Mouse (Mus musculus): ENCODE results near the gene Slc13a5. TPM values are rescaled to one million over a fixed set of nuclear protein-coding genes. Genes with fewer than 3 reads are reported as not detected.

The Slc13a5 gene
- polyA plus RNA-seq (2015; fragmentation: Nextera tagmentation; extraction: Ambion mirVana), result 0.35 and 0.65 TPM in 2 replicates

DNA sequence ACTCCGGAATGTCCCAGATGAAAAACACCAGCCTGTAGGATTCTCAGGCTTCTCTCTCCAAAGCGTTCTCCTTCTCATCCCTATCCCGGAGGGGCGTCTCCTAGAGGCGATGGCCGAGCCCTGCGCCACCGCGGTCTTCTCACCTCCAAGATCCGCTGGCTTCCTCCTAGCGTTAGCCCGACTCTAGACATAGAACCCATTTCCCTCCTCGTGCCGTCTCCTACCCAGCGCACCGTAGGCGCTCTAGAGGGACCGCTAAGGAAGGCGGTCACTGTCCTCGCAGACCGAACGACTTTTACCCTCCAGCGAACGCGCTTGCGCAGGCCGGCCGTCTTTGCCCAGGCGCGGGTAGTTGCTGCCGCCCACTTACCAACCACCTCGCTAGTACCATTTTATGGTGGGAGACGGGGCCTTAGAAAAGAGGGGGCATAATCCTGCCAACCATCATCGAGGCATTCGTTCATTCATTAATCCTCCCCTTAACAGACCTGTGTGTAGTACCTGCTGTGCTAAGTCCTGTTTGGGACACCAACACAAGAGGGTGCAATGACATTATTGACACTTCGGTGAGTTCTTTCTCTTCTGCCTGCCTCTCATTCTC, at the start of gene Slc13a5:
TSS of gene Slc13a5 (minus strand) at position 263 of the 601 bp plus-strand sequence.
- Histone ChIP-seq H3K9me3 (ENCODE audit: control insufficient read depth, low read length) (no peaks in the 10 kb centered on the region), H3K4me3 (replicated peaks; ENCODE audit: low read length) (peak within 1 kb of the TSS; percentile 48), H3K36me3 (ENCODE audit: control insufficient read depth, insufficient read depth) (no peaks in the 10 kb centered on the region), H3K4me1 (replicated peaks; ENCODE audit: control insufficient read depth, insufficient read depth, low read length) (peaks cover 17% of the 10 kb centered on the region), H3K9ac (replicated peaks; ENCODE audit: low read depth, low read length) (peak within 1 kb of the TSS; percentile 55), H3K27me3 (replicated peaks; ENCODE audit: control insufficient read depth, insufficient read depth, low read length) (peaks cover 24% of the 10 kb centered on the region), H3K27ac (ENCODE audit: low read length) (no peak within 1 kb of the TSS), H3K4me2 (ENCODE audit: low read length) (peak within 1 kb of the TSS; percentile 92)
- peak; percentile 42 for ATAC-seq
- WGBS, result 1% methylated on average over 36 of the region's 36 CpGs

- H3K4me3 ChIP-seq (replicated peaks; ENCODE audit: low read length), result peak within 1 kb of the TSS; percentile 29
These were observed 47.3 kb upstream of the Slc13a5 start, which contains the start of gene Fbxo39 for GRCm38 (mm10) chr11:72314151-72314895. Gene Fbxo39, plus strand, starts transcription at chr11:72314444.

DNA sequence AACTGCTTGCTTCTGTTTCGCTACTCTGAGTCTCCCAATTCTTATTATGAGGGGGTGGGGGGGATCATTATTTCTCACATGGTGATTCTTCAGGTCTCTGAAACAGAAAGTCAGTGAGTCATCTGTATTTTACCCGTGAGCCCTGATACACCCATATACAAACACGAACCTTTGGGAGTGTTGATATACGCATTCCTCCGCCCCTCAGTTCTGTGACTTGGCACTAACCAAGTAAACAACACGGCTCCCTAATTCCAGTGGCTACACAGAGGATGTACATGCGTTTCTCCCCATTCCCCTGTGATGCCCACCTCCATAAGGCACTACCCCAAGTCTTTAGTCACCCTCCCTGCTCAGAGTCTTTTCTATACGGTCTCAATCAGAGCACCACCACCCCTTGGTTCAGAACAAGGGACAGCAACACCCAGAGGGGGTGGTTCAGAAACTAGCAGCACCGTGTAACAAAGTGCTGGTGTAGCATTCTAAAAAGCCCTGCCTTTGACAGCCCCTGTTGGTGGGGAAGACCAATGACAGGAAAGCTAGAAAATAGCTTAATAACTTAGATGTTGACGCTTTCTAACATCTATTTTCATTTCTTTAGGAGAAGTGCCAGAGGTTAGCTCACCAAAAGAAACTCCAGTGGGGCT, 44.5 kb upstream of the Slc13a5 start:
- ATAC-seq, result no peak
- Histone ChIP-seq H3K4me1 (replicated peaks; ENCODE audit: control insufficient read depth, insufficient read depth, low read length) (peaks cover 4% of the 10 kb centered on the region), H3K9me3 (ENCODE audit: control insufficient read depth, low read length) (no peaks in the 10 kb centered on the region), H3K27me3 (replicated peaks; ENCODE audit: control insufficient read depth, insufficient read depth, low read length) (peaks cover 20% of the 10 kb centered on the region), H3K4me3 (replicated peaks; ENCODE audit: low read length) (no peak overlapping the region), H3K9ac (replicated peaks; ENCODE audit: low read depth, low read length) (no peak overlapping the region), H3K27ac (ENCODE audit: low read length) (no peak overlapping the region), H3K36me3 (ENCODE audit: control insufficient read depth, insufficient read depth) (no peaks in the 10 kb centered on the region), H3K4me2 (ENCODE audit: low read length) (no peak overlapping the region)
- 88% methylated on average over 10 of the region's 10 CpGs for WGBS

More at GRCm38 (mm10) chr11:72314151-72314895, 47.3 kb upstream of the Slc13a5 start, which contains the start of gene Fbxo39:
- H3K9me3 ChIP-seq (ENCODE audit: control insufficient read depth, low read length), result no peaks in the 10 kb centered on the region
- peaks cover 4% of the 10 kb centered on the region for H3K4me1 ChIP-seq (replicated peaks; ENCODE audit: control insufficient read depth, insufficient read depth, low read length)
- WGBS, result 10% methylated on average over 41 of the region's 42 CpGs
- peak within 1 kb of the TSS; percentile 47 for H3K4me2 ChIP-seq (ENCODE audit: low read length)
- no peaks in the 10 kb centered on the region for H3K36me3 ChIP-seq (ENCODE audit: control insufficient read depth, insufficient read depth)
- H3K27ac ChIP-seq (ENCODE audit: low read length), result no peak within 1 kb of the TSS
- peaks cover 20% of the 10 kb centered on the region for H3K27me3 ChIP-seq (replicated peaks; ENCODE audit: control insufficient read depth, insufficient read depth, low read length)
- ATAC-seq, result no peak
- peak within 1 kb of the TSS; percentile 30; the same call in 1 of the 2 replicates for H3K9ac ChIP-seq (replicated peaks; ENCODE audit: low read depth, low read length)

GRCm38 (mm10) chr11:72310491-72310890, 43.5 kb upstream of the Slc13a5 start:
- no peak for ATAC-seq
- Histone ChIP-seq H3K27ac (ENCODE audit: low read length) (no peak overlapping the region), H3K9ac (replicated peaks; ENCODE audit: low read depth, low read length) (no peak overlapping the region), H3K4me2 (ENCODE audit: low read length) (no peak overlapping the region), H3K36me3 (ENCODE audit: control insufficient read depth, insufficient read depth) (no peaks in the 10 kb centered on the region), H3K27me3 (replicated peaks; ENCODE audit: control insufficient read depth, insufficient read depth, low read length) (peaks cover 18% of the 10 kb centered on the region), H3K4me3 (replicated peaks; ENCODE audit: low read length) (no peak overlapping the region), H3K9me3 (ENCODE audit: control insufficient read depth, low read length) (no peaks in the 10 kb centered on the region), H3K4me1 (replicated peaks; ENCODE audit: control insufficient read depth, insufficient read depth, low read length) (peaks cover 4% of the 10 kb centered on the region)
- 89% methylated on average over 4 of the region's 4 CpGs for WGBS

GRCm38 (mm10) chr11:72308982-72309381, 42.0 kb upstream of the Slc13a5 start:
- peaks cover 4% of the 10 kb centered on the region for H3K27me3 ChIP-seq (replicated peaks; ENCODE audit: control insufficient read depth, insufficient read depth, low read length)
- no peaks in the 10 kb centered on the region for H3K36me3 ChIP-seq (ENCODE audit: control insufficient read depth, insufficient read depth)
- no peak overlapping the region for H3K4me3 ChIP-seq (replicated peaks; ENCODE audit: low read length)
- no peak overlapping the region for H3K9ac ChIP-seq (replicated peaks; ENCODE audit: low read depth, low read length)
- H3K4me2 ChIP-seq (ENCODE audit: low read length), result no peak overlapping the region
- WGBS, result 76% methylated on average over 2 of the region's 2 CpGs
- no peaks in the 10 kb centered on the region for H3K4me1 ChIP-seq (replicated peaks; ENCODE audit: control insufficient read depth, insufficient read depth, low read length)
- no peak overlapping the region for H3K27ac ChIP-seq (ENCODE audit: low read length)
- H3K9me3 ChIP-seq (ENCODE audit: control insufficient read depth, low read length), result no peaks in the 10 kb centered on the region
- ATAC-seq, result no peak

DNA sequence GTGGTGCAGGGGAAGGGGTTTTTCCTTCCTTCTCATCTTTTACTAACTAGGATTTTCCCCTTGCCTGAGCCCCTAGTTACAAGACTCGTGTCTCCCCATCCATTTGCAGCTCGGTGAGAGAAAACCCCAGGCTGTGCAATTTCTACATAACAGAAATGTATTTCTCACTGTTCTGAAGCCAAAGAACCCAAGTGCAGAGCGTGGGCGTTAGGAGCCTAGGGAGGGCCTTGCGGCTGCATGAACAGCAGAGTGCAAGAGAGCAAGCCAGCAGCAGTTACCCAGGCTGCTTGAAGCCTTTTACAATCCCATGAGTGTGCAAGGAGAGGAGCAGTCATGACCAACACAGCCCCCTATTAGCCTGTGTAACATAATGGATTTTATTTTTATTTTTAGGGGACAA, 40.4 kb upstream of the Slc13a5 start:
- H3K4me1 ChIP-seq (replicated peaks; ENCODE audit: control insufficient read depth, insufficient read depth, low read length), result no peaks in the 10 kb centered on the region
- H3K9ac ChIP-seq (replicated peaks; ENCODE audit: low read depth, low read length), result no peak overlapping the region
- no peaks in the 10 kb centered on the region for H3K9me3 ChIP-seq (ENCODE audit: control insufficient read depth, low read length)
- no peaks in the 10 kb centered on the region for H3K27me3 ChIP-seq (replicated peaks; ENCODE audit: control insufficient read depth, insufficient read depth, low read length)
- no peaks in the 10 kb centered on the region for H3K36me3 ChIP-seq (ENCODE audit: control insufficient read depth, insufficient read depth)
- ATAC-seq, result no peak
- WGBS, result 80% methylated on average over 5 of the region's 5 CpGs
- H3K27ac ChIP-seq (ENCODE audit: low read length), result no peak overlapping the region
- H3K4me3 ChIP-seq (replicated peaks; ENCODE audit: low read length), result no peak overlapping the region
- H3K4me2 ChIP-seq (ENCODE audit: low read length), result no peak overlapping the region

DNA sequence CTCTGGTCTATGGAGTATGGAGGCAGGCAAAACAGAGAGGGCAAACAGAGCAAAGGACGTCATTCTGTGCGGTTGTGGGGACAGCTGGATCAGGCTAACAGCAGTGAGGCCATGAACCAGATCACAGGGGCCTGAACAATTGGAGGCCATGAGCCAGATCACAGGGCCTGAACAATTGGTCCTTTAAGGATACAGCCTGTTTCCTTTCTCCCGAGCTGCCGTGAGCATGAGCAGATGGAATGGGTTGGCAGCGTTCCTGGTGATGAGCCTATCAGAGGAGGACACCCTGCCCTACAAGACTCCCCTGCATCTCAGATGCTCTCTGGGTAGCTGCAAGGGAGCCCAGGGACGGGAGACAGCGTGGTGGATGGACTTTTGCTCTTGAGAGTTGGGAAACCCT, 35.2 kb upstream of the Slc13a5 start:
- H3K27ac ChIP-seq (ENCODE audit: low read length), result no peak overlapping the region
- no peak for ATAC-seq
- no peaks in the 10 kb centered on the region for H3K36me3 ChIP-seq (ENCODE audit: control insufficient read depth, insufficient read depth)
- no peak overlapping the region for H3K9ac ChIP-seq (replicated peaks; ENCODE audit: low read depth, low read length)
- no peaks in the 10 kb centered on the region for H3K4me1 ChIP-seq (replicated peaks; ENCODE audit: control insufficient read depth, insufficient read depth, low read length)
- no peak overlapping the region for H3K4me2 ChIP-seq (ENCODE audit: low read length)
- H3K4me3 ChIP-seq (replicated peaks; ENCODE audit: low read length), result no peak overlapping the region
- no peaks in the 10 kb centered on the region for H3K27me3 ChIP-seq (replicated peaks; ENCODE audit: control insufficient read depth, insufficient read depth, low read length)
- H3K9me3 ChIP-seq (ENCODE audit: control insufficient read depth, low read length), result no peaks in the 10 kb centered on the region
- 70% methylated on average over 7 of the region's 7 CpGs for WGBS

DNA sequence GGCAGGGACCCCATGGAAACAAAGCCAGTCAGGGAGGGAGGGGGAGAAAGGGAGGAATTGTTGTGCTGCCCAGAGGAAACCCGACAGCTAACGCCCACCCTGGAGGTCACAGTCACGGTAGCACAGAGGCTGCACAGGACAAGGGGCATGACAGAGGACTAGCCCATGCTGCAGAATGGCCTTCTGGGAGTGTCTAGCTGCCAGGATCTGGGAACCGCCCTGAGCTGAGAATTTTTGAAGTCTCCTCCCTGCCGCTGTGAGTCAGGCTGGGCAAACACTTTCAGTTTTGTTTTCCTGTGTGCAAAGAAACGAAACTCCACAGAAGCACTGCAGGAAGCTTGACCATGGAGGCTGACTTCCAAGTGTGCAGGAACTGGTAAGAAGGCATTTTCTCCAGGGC, 34.3 kb upstream of the Slc13a5 start, which contains the start of gene Xaf1:
TSS of gene Xaf1 (plus strand) at position 296 of the 400 bp plus-strand sequence.
- Histone ChIP-seq H3K4me2 (ENCODE audit: low read length) (no peak within 1 kb of the TSS), H3K4me1 (replicated peaks; ENCODE audit: control insufficient read depth, insufficient read depth, low read length) (no peaks in the 10 kb centered on the region), H3K4me3 (replicated peaks; ENCODE audit: low read length) (no peak within 1 kb of the TSS), H3K27ac (ENCODE audit: low read length) (no peak within 1 kb of the TSS), H3K27me3 (replicated peaks; ENCODE audit: control insufficient read depth, insufficient read depth, low read length) (no peaks in the 10 kb centered on the region), H3K9ac (replicated peaks; ENCODE audit: low read depth, low read length) (no peak within 1 kb of the TSS), H3K36me3 (ENCODE audit: control insufficient read depth, insufficient read depth) (no peaks in the 10 kb centered on the region), H3K9me3 (ENCODE audit: control insufficient read depth, low read length) (no peaks in the 10 kb centered on the region)
- no peak for ATAC-seq
- 35% methylated on average over 6 of the region's 6 CpGs for WGBS

DNA sequence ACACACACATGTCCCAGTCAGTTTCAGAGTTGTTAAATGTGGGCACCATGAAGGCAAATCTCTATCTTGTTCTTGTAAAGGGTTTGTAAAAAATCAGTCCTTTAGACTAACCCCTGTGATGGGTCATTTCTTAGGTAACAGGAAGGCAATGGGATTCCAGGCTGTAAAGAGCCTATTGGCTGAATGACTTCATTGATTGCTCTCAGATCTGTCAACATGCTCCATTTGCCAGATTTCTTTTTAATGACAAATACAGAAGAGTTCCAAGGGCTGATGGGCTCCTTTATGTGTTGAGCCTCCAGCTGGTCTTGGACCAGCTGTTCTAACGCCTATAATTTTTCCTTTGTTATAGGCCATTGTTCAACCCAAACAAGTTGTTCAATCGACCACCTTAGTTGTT, 26.1 kb upstream of the Slc13a5 start:
- Histone ChIP-seq H3K27ac (ENCODE audit: low read length) (no peak overlapping the region), H3K4me2 (ENCODE audit: low read length) (no peak overlapping the region), H3K36me3 (ENCODE audit: control insufficient read depth, insufficient read depth) (no peaks in the 10 kb centered on the region), H3K9me3 (ENCODE audit: control insufficient read depth, low read length) (no peaks in the 10 kb centered on the region), H3K9ac (replicated peaks; ENCODE audit: low read depth, low read length) (no peak overlapping the region), H3K4me3 (replicated peaks; ENCODE audit: low read length) (no peak overlapping the region), H3K4me1 (replicated peaks; ENCODE audit: control insufficient read depth, insufficient read depth, low read length) (no peaks in the 10 kb centered on the region), H3K27me3 (replicated peaks; ENCODE audit: control insufficient read depth, insufficient read depth, low read length) (no peaks in the 10 kb centered on the region)
- 86% methylated on average over 2 of the region's 2 CpGs for WGBS
- no peak for ATAC-seq
